Mouse (Mus musculus): ENCODE data around the gene Olfr622. TPM values are rescaled to one million over a fixed set of nuclear protein-coding genes. Genes with fewer than 3 reads are reported as not detected.

Gene Olfr622
- polyA plus RNA-seq (2012; fragmentation: generic; extraction: Trizol): not detected

GRCm38 (mm10) chr7:103642602-103643001 lies at the start of gene Olfr622:
Gene Olfr622 (minus strand): TSS chr7:103642702.

GRCm38 (mm10) chr7:103682420-103682819 lies 39.9 kb upstream of the Olfr622 start, which contains the start of gene Olfr625-ps1:
Gene Olfr625-ps1 (plus strand): TSS chr7:103682720.

GRCm38 (mm10) chr7:103671091-103671490 lies 28.6 kb upstream of the Olfr622 start, which contains the start of gene Olfr624:
Gene Olfr624 (minus strand): TSS chr7:103671191.

GRCm38 (mm10) chr7:103663598-103663997 lies 21.1 kb upstream of the Olfr622 start, which contains the start of gene Olfr623:
Gene Olfr623 (minus strand): TSS chr7:103663698.

GRCm38 (mm10) chr7:103612434-103612833 lies 30.1 kb downstream of the Olfr622 start, which contains the start of gene Olfr620:
Gene Olfr620 (minus strand): TSS chr7:103612534.

GRCm38 (mm10) chr7:103600275-103600674 lies 42.2 kb downstream of the Olfr622 start, which contains the start of gene Olfr619:
Gene Olfr619 (plus strand): TSS chr7:103600575.

GRCm38 (mm10) chr7:103589803-103590202 lies 52.7 kb downstream of the Olfr622 start, which contains the start of gene Olfr618:
Gene Olfr618 (plus strand): TSS chr7:103590103.

Other genes with a start within 250 kb of the Olfr622 start
- gene Usp17lc, start 227.6 kb downstream of the Olfr622 start, polyA plus RNA-seq (2012; fragmentation: generic; extraction: Trizol): not detected
- gene Olfr605, start 197.3 kb downstream of the Olfr622 start, polyA plus RNA-seq (2012; fragmentation: generic; extraction: Trizol): not detected
- gene Olfr606, start 193.7 kb downstream of the Olfr622 start, polyA plus RNA-seq (2012; fragmentation: generic; extraction: Trizol): not detected
- gene Olfr607, start 178.6 kb downstream of the Olfr622 start, polyA plus RNA-seq (2012; fragmentation: generic; extraction: Trizol): not detected
- gene Olfr608, start 172.8 kb downstream of the Olfr622 start, polyA plus RNA-seq (2012; fragmentation: generic; extraction: Trizol): not detected
- not detected for gene Olfr609, start 144.6 kb downstream of the Olfr622 start, polyA plus RNA-seq (2012; fragmentation: generic; extraction: Trizol)
- not detected for gene Olfr610, start 130.6 kb downstream of the Olfr622 start, polyA plus RNA-seq (2012; fragmentation: generic; extraction: Trizol)
- not detected for gene Olfr611, start 121.9 kb downstream of the Olfr622 start, polyA plus RNA-seq (2012; fragmentation: generic; extraction: Trizol)
- gene Olfr612, start 100.0 kb downstream of the Olfr622 start, polyA plus RNA-seq (2012; fragmentation: generic; extraction: Trizol): not detected
- gene Olfr613, start 94.6 kb downstream of the Olfr622 start, polyA plus RNA-seq (2012; fragmentation: generic; extraction: Trizol): not detected
- gene Olfr615, start 86.6 kb downstream of the Olfr622 start, polyA plus RNA-seq (2012; fragmentation: generic; extraction: Trizol): not detected
- not detected for gene Olfr616, start 73.6 kb downstream of the Olfr622 start, polyA plus RNA-seq (2012; fragmentation: generic; extraction: Trizol)
- not detected for gene Olfr617, start 69.6 kb downstream of the Olfr622 start, polyA plus RNA-seq (2012; fragmentation: generic; extraction: Trizol)
- not detected for gene Olfr618, start 52.6 kb downstream of the Olfr622 start, polyA plus RNA-seq (2012; fragmentation: generic; extraction: Trizol)
- not detected for gene Olfr619, start 42.1 kb downstream of the Olfr622 start, polyA plus RNA-seq (2012; fragmentation: generic; extraction: Trizol)
- gene Olfr620, start 30.2 kb downstream of the Olfr622 start, polyA plus RNA-seq (2012; fragmentation: generic; extraction: Trizol): not detected
- gene Olfr623, start 21.0 kb upstream of the Olfr622 start, polyA plus RNA-seq (2012; fragmentation: generic; extraction: Trizol): not detected
- not detected for gene Olfr624, start 28.5 kb upstream of the Olfr622 start, polyA plus RNA-seq (2012; fragmentation: generic; extraction: Trizol)
- not detected for gene Olfr625-ps1, start 40.0 kb upstream of the Olfr622 start, polyA plus RNA-seq (2012; fragmentation: generic; extraction: Trizol)
- gene Olfr243, start 72.0 kb upstream of the Olfr622 start, polyA plus RNA-seq (2012; fragmentation: generic; extraction: Trizol): not detected
- not detected for gene Olfr628, start 87.7 kb upstream of the Olfr622 start, polyA plus RNA-seq (2012; fragmentation: generic; extraction: Trizol)
- not detected for gene Olfr629, start 102.2 kb upstream of the Olfr622 start, polyA plus RNA-seq (2012; fragmentation: generic; extraction: Trizol)
- gene Olfr630, start 114.6 kb upstream of the Olfr622 start, polyA plus RNA-seq (2012; fragmentation: generic; extraction: Trizol): not detected
- not detected for gene Olfr69, start 128.9 kb upstream of the Olfr622 start, polyA plus RNA-seq (2012; fragmentation: generic; extraction: Trizol)
- not detected for gene Olfr68, start 137.0 kb upstream of the Olfr622 start, polyA plus RNA-seq (2012; fragmentation: generic; extraction: Trizol)
- not detected for gene Olfr67, start 149.1 kb upstream of the Olfr622 start, polyA plus RNA-seq (2012; fragmentation: generic; extraction: Trizol)
- gene Hbb-bt, start 171.3 kb upstream of the Olfr622 start, polyA plus RNA-seq (2012; fragmentation: generic; extraction: Trizol): not detected
- gene Hbb-bs, start 185.4 kb upstream of the Olfr622 start, polyA plus RNA-seq (2012; fragmentation: generic; extraction: Trizol): not detected
- gene Hbb-bh2, start 197.8 kb upstream of the Olfr622 start, polyA plus RNA-seq (2012; fragmentation: generic; extraction: Trizol): not detected
- under 1 TPM; 0.08 to 0.97 TPM for gene Hbb-bh1, start 200.5 kb upstream of the Olfr622 start, polyA plus RNA-seq (2012; fragmentation: generic; extraction: Trizol)
- under 1 TPM in 1 of 2 experiments, not detected in 1; 0.06 TPM for gene Hbb-y, start 210.5 kb upstream of the Olfr622 start, polyA plus RNA-seq (2012; fragmentation: generic; extraction: Trizol)
- gene Olfr66, start 243.6 kb upstream of the Olfr622 start, polyA plus RNA-seq (2012; fragmentation: generic; extraction: Trizol): not detected

All from C3H10T1/2 (cell line).